Mouse (Mus musculus) MEL (cell line): ENCODE measurements around the gene Rnf181. TPM values are rescaled to one million over a fixed set of nuclear protein-coding genes. Genes with fewer than 3 reads are reported as not detected.

ENCODE experiments used
- polyA plus RNA-seq, 2 experiments: library from polyadenylated mRNA; stranded (reverse) in 1 of 2; unstranded in 1 of 2; fragments of >175 nt in 1 of 2; fragments of >200 nt in 1 of 2; gene quantifications; 2 replicates each; pipeline versions ENCODE4 v1.2.1 to v1.2.4; 2012; ENCODE audit warnings: low replicate concordance in 2 of 2, low read depth in 1 of 2; ENCODE audit not compliant: insufficient read length in 2 of 2, insufficient read depth in 1 of 2, missing spikeins in 1 of 2
- total RNA-seq: library from RNA; depleted of rRNA; stranded (reverse); fragments of 300-350 nt; gene quantifications from 2 replicates; pipeline ENCODE4 v1.2.3, GENCODE M21; 2012; rRNA removed

Gene Rnf181
- total and polyA plus RNA-seq, 3 experiments = 47.2 to 268 (median 107) TPM

Other genes starting within 250 kb of the Rnf181 start
- not detected in 2 replicates for gene Atoh8, start 131.4 kb downstream of the Rnf181 start, total RNA-seq
- gene Atoh8, start 131.4 kb downstream of the Rnf181 start, polyA plus RNA-seq = not detected
- gene Sftpb, start 62.3 kb downstream of the Rnf181 start, total RNA-seq = not detected in 2 replicates
- not detected for gene Sftpb, start 62.3 kb downstream of the Rnf181 start, polyA plus RNA-seq
- gene Usp39, start 21.8 kb downstream of the Rnf181 start, total RNA-seq = 106 and 113 TPM in 2 replicates
- gene Usp39, start 21.8 kb downstream of the Rnf181 start, polyA plus RNA-seq = 100 to 1,000 TPM in 1 of 2 experiments, not detected in 1; 103 TPM
- 13.8 and 14.2 TPM in 2 replicates for gene 0610030E20Rik, start 19.6 kb downstream of the Rnf181 start, total RNA-seq
- gene 0610030E20Rik, start 19.6 kb downstream of the Rnf181 start, polyA plus RNA-seq = 10 to 100 TPM in 1 of 2 experiments, not detected in 1; 28.5 TPM
- 0.15 and 0.16 TPM in 2 replicates for gene Tmem150a, start 11.5 kb downstream of the Rnf181 start, total RNA-seq
- gene Tmem150a, start 11.5 kb downstream of the Rnf181 start, polyA plus RNA-seq = 1 to 10 TPM in 1 of 2 experiments, not detected in 1; 2.5 TPM
- gene Vamp5, start 13.5 kb upstream of the Rnf181 start, total RNA-seq = 490 and 593 TPM in 2 replicates
- 100 to 1,000 TPM in 1 of 2 experiments, not detected in 1; 465 TPM for gene Vamp5, start 13.5 kb upstream of the Rnf181 start, polyA plus RNA-seq
- gene Vamp8, start 23.7 kb upstream of the Rnf181 start, total RNA-seq = 130 and 164 TPM in 2 replicates
- gene Vamp8, start 23.7 kb upstream of the Rnf181 start, polyA plus RNA-seq = 100 to 1,000 TPM in 1 of 2 experiments, not detected in 1; 179 TPM
- gene Ggcx, start 47.4 kb upstream of the Rnf181 start, total RNA-seq = 5.0 and 5.2 TPM in 2 replicates
- gene Ggcx, start 47.4 kb upstream of the Rnf181 start, polyA plus RNA-seq = 1 to 10 TPM in 1 of 2 experiments, not detected in 1; 5.4 TPM
- gene Mat2a, start 72.6 kb upstream of the Rnf181 start, total RNA-seq = 233 and 319 TPM in 2 replicates
- gene Mat2a, start 72.6 kb upstream of the Rnf181 start, polyA plus RNA-seq = 1,000 to 10,000 TPM in 1 of 2 experiments, 100 to 1,000 TPM in 1; 357 to 3,179 TPM
- gene Sh2d6, start 154.8 kb upstream of the Rnf181 start, total RNA-seq = not detected in 2 replicates
- under 1 TPM in 1 of 2 experiments, not detected in 1; 0.17 TPM for gene Sh2d6, start 154.8 kb upstream of the Rnf181 start, polyA plus RNA-seq
- gene Capg, start 177.4 kb upstream of the Rnf181 start, total RNA-seq = 222 and 241 TPM in 2 replicates
- gene Capg, start 177.4 kb upstream of the Rnf181 start, polyA plus RNA-seq = 100 to 1,000 TPM in 1 of 2 experiments, not detected in 1; 283 TPM
- gene Elmod3, start 231.5 kb upstream of the Rnf181 start, total RNA-seq = 4.2 and 4.6 TPM in 2 replicates
- gene Elmod3, start 231.5 kb upstream of the Rnf181 start, polyA plus RNA-seq = 10 to 100 TPM in 1 of 2 experiments, not detected in 1; 14.1 TPM
- gene Retsat, start 231.5 kb upstream of the Rnf181 start, total RNA-seq = 35.1 and 40.3 TPM in 2 replicates
- gene Retsat, start 231.5 kb upstream of the Rnf181 start, polyA plus RNA-seq = 10 to 100 TPM in 1 of 2 experiments, not detected in 1; 61.5 TPM